Comparison of ENCODE assay signal across 9 mouse cellular contexts in genomic region chr7:19164978-19165377, GRCm38 (mm10). TPM values are rescaled to one million over a fixed set of nuclear protein-coding genes. Genes with fewer than 3 reads are reported as not detected.
A peak's percentile ranks its signal among the peaks of the same experiment; 100 is the strongest.
DNase-seq lines count a peak whose midpoint lies in the region; ATAC-seq lines count a peak whose summit lies in the region.
"Had no signal": no experiment of that assay in that cellular context is flagged by ENCODE, and none has a peak within 500 bp of the region (broad histone marks: within the 10 kb centered on the region; RNA-seq: fewer than 3 reads in every experiment).

No protein-coding gene starts in this region.

- no peak overlapping the region for H3K27ac ChIP-seq in forebrain, embryonic 13.5 days
- H3K27ac ChIP-seq in liver, embryonic 12.5 days = no peak overlapping the region
- no peak overlapping the region for H3K27ac ChIP-seq in stomach, embryonic 16.5 days (ENCODE audit: low read length)

- no peak for ATAC-seq in forebrain, embryonic 13.5 days
- peak; percentile 41; the same call in 1 of the 2 replicates for ATAC-seq in liver, embryonic 12.5 days
- peak; percentile 34; the same call in 1 of the 2 replicates for ATAC-seq in stomach, embryonic 16.5 days (ENCODE audit: insufficient read depth, low FRiP score)
- no peak for ATAC-seq in frontal cortex, adult (ENCODE audit: low TSS enrichment)

- no peak overlapping the region for H3K4me3 ChIP-seq in forebrain, embryonic 13.5 days
- H3K4me3 ChIP-seq in liver, embryonic 12.5 days = no peak overlapping the region
- H3K4me3 ChIP-seq in stomach, embryonic 16.5 days (replicated peaks; ENCODE audit: low read length) = 0 out of 2 replicates have a peak overlapping the region, but pooled peaks have one; percentile 2
- H3K4me3 ChIP-seq: erythroblast, embryonic 14.5 days had no signal

- H3K4me1 ChIP-seq in forebrain, embryonic 13.5 days = peaks cover 37% of the 10 kb centered on the region
- peaks cover 41% of the 10 kb centered on the region for H3K4me1 ChIP-seq in liver, embryonic 12.5 days
- peaks cover 31% of the 10 kb centered on the region for H3K4me1 ChIP-seq in stomach, embryonic 16.5 days (ENCODE audit: control insufficient read depth, insufficient read depth, low read length)

- 0 out of 2 replicates have a peak overlapping the region, but pooled peaks have one; percentile 30 for H3K9ac ChIP-seq in forebrain, embryonic 13.5 days
- no peak overlapping the region; the same call in 1 of the 2 replicates for H3K9ac ChIP-seq in liver, embryonic 12.5 days
- H3K9ac ChIP-seq in stomach, embryonic 16.5 days (ENCODE audit: low read length) = no peak overlapping the region

- H3K27me3 ChIP-seq in forebrain, embryonic 13.5 days = peaks cover 39% of the 10 kb centered on the region
- H3K27me3 ChIP-seq in liver, embryonic 12.5 days (replicated peaks) = peaks cover 85% of the 10 kb centered on the region
- H3K27me3 ChIP-seq in stomach, embryonic 16.5 days (ENCODE audit: control insufficient read depth, insufficient read depth, low read length) = no peaks in the 10 kb centered on the region; the same call in 1 of the 2 replicates

- DNase-seq in 416B (ENCODE audit: low read depth) = peak; percentile 43
- DNase-seq in CD4-positive, CD25-positive, alpha-beta regulatory T cell, adult 2 months (ENCODE audit: low read depth, low spot score) = peak; percentile 80
- DNase-seq in layer of hippocampus, postnatal 36 days = no peak
- no peak for DNase-seq in spleen, postnatal 4 days (ENCODE audit: low spot score in 2 of 2)

- peaks cover 8% of the 10 kb centered on the region; the same call in 1 of the 2 replicates for H3K9me3 ChIP-seq in forebrain, embryonic 13.5 days (replicated peaks)
- H3K9me3 ChIP-seq in liver, embryonic 12.5 days (replicated peaks) = no peaks in the 10 kb centered on the region
- no peaks in the 10 kb centered on the region for H3K9me3 ChIP-seq in stomach, embryonic 16.5 days (replicated peaks; ENCODE audit: control insufficient read depth, low read length)

- H3K36me3 ChIP-seq in forebrain, embryonic 13.5 days (ENCODE audit: poor library complexity, severe bottlenecking) = no peaks in the 10 kb centered on the region
- no peaks in the 10 kb centered on the region for H3K36me3 ChIP-seq in liver, embryonic 12.5 days
- no peaks in the 10 kb centered on the region for H3K36me3 ChIP-seq in stomach, embryonic 16.5 days (ENCODE audit: control insufficient read depth, insufficient read depth, low read length)

- 4% methylated on average over 13 of the region's 13 CpGs for WGBS in forebrain, embryonic 13.5 days
- 2% methylated on average over 13 of the region's 13 CpGs for WGBS in liver, embryonic 12.5 days (ENCODE audit: insufficient replicate concordance)
- 6% methylated on average over 13 of the region's 13 CpGs for WGBS in stomach, embryonic 16.5 days

- peak overlapping the region; percentile 42 for H3K4me2 ChIP-seq in forebrain, embryonic 13.5 days
- H3K4me2 ChIP-seq in liver, embryonic 12.5 days = peak overlapping the region; percentile 57
- peak overlapping the region; percentile 28 for H3K4me2 ChIP-seq in stomach, embryonic 16.5 days (ENCODE audit: low read depth, low read length)

RNA-seq across cellular contexts. Expression of gene Gipr, which starts 0.9 kb away (rescaled TPM):
- 5.2 and 6.6 TPM in 2 replicates for polyA plus RNA-seq in forebrain, embryonic 13.5 days (2015; fragmentation: Nextera tagmentation; extraction: Ambion mirVana)
- polyA plus RNA-seq in liver, embryonic 12.5 days (2016; fragmentation: Nextera tagmentation; extraction: Ambion mirVana) = 0.18 and 0.41 TPM in 2 replicates
- polyA plus RNA-seq in stomach, embryonic 16.5 days (2015; fragmentation: Nextera tagmentation; extraction: Ambion mirVana) = 1.6 and 2.4 TPM in 2 replicates
- total RNA-seq in layer of hippocampus, postnatal 36 days (2021) = 1 to 10 TPM in 1 of 2 experiments, under 1 TPM in 1; 0.62 to 1.9 TPM
- polyA plus RNA-seq: erythroblast, embryonic 14.5 days had no signal

RNA-seq across cellular contexts. Expression of gene Eml2, which starts 11.2 kb away (rescaled TPM):
- 6.4 and 7.0 TPM in 2 replicates for polyA plus RNA-seq in forebrain, embryonic 13.5 days (2015; fragmentation: Nextera tagmentation; extraction: Ambion mirVana)
- 4.1 and 5.1 TPM in 2 replicates for polyA plus RNA-seq in liver, embryonic 12.5 days (2016; fragmentation: Nextera tagmentation; extraction: Ambion mirVana)
- polyA plus RNA-seq in stomach, embryonic 16.5 days (2015; fragmentation: Nextera tagmentation; extraction: Ambion mirVana) = 10.9 and 11.4 TPM in 2 replicates
- total RNA-seq in layer of hippocampus, postnatal 36 days (2021) = 100 to 1,000 TPM; 145 to 149 TPM

RNA-seq across cellular contexts. Expression of gene Snrpd2, which starts 15.5 kb away (rescaled TPM):
- 159 and 164 TPM in 2 replicates for polyA plus RNA-seq in forebrain, embryonic 13.5 days (2015; fragmentation: Nextera tagmentation; extraction: Ambion mirVana)
- 97.8 and 98.3 TPM in 2 replicates for polyA plus RNA-seq in liver, embryonic 12.5 days (2016; fragmentation: Nextera tagmentation; extraction: Ambion mirVana)
- 123 and 136 TPM in 2 replicates for polyA plus RNA-seq in stomach, embryonic 16.5 days (2015; fragmentation: Nextera tagmentation; extraction: Ambion mirVana)
- total RNA-seq in layer of hippocampus, postnatal 36 days (2021) = 10 to 100 TPM; 79.1 to 79.2 TPM

RNA-seq across cellular contexts. Expression of gene Qpctl, which starts 15.9 kb away (rescaled TPM):
- 16.5 and 17.7 TPM in 2 replicates for polyA plus RNA-seq in forebrain, embryonic 13.5 days (2015; fragmentation: Nextera tagmentation; extraction: Ambion mirVana)
- polyA plus RNA-seq in liver, embryonic 12.5 days (2016; fragmentation: Nextera tagmentation; extraction: Ambion mirVana) = 4.9 and 5.5 TPM in 2 replicates
- 14.1 and 14.8 TPM in 2 replicates for polyA plus RNA-seq in stomach, embryonic 16.5 days (2015; fragmentation: Nextera tagmentation; extraction: Ambion mirVana)
- total RNA-seq in layer of hippocampus, postnatal 36 days (2021) = 10 to 100 TPM; 18.1 to 18.6 TPM

RNA-seq across cellular contexts. Expression of gene Fbxo46, which starts 45.3 kb away (rescaled TPM):
- 19.1 and 22.2 TPM in 2 replicates for polyA plus RNA-seq in forebrain, embryonic 13.5 days (2015; fragmentation: Nextera tagmentation; extraction: Ambion mirVana)
- 8.1 and 10.1 TPM in 2 replicates for polyA plus RNA-seq in liver, embryonic 12.5 days (2016; fragmentation: Nextera tagmentation; extraction: Ambion mirVana)
- 13.5 and 15.3 TPM in 2 replicates for polyA plus RNA-seq in stomach, embryonic 16.5 days (2015; fragmentation: Nextera tagmentation; extraction: Ambion mirVana)
- 10 to 100 TPM; 14.2 to 14.3 TPM for total RNA-seq in layer of hippocampus, postnatal 36 days (2021)

Comparison
In these comparisons a context has a peak if more than half of its experiments do, and no peak if none do; other contexts are left out.
1. DNase-seq: peak in 416B (single experiment) and CD4-positive, CD25-positive, alpha-beta regulatory T cell, adult 2 months (single experiment); none in layer of hippocampus, postnatal 36 days (0 of 2) and spleen, postnatal 4 days (0 of 2).
2. ATAC-seq: peak in liver, embryonic 12.5 days (single experiment) and stomach, embryonic 16.5 days (single experiment); none in forebrain, embryonic 13.5 days (single experiment) and frontal cortex, adult (single experiment).
3. Peak in every context shown above with its lines, with median percentiles within 50 percentile points of each other: H3K4me2 ChIP-seq.